Mouse (Mus musculus) small intestine, adult 10 weeks (tissue): ENCODE data around the gene Bcl2a1b. TPM values are rescaled to one million over a fixed set of nuclear protein-coding genes. Genes with fewer than 3 reads are reported as not detected.

Experiments
- polyA plus RNA-seq: library from polyadenylated mRNA; stranded (reverse); fragments of 350-450 nt; fragmentation: Illumina TruSeq; extraction: RNeasy Lipid Tissue Mini Kit (QIAGEN cat#74804); gene quantifications from one replicate; pipeline ENCODE4 v1.2.3, GENCODE M21; 2014; ENCODE audit warnings: low replicate concordance

Gene Bcl2a1b
- polyA plus RNA-seq = 19.7 TPM

DNA sequence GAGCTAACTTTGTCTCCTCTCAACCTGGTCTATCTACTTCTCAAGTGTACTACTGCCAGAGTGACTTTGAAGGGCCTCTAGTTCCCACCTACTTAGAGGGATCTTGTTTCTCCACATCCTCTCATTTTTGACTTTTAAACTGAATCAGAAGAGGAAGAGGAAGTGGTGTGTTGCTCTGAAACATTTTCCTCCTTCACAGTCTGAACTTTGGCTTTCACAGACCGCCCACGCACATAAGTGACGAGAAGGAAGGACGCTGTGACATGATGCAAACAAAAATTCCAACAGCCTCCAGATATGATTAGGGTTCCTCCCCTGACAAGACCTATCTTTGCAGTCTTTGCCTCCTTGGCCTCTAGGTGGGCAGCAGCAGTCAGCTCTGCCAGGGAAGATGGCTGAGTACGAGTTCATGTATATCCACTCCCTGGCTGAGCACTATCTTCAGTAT, at the start of gene Bcl2a1b, which contains the start of gene Gm29094:
TSS of gene Bcl2a1b (plus strand) at position 241 of the 448 bp plus-strand sequence.
TSS of gene Gm29094 (plus strand) at position 411 of the 448 bp plus-strand sequence.

GRCm38 (mm10) chr9:89210353-89211064, 11.5 kb downstream of the Bcl2a1b start, which contains the start of gene Mthfs:
Mthfs (plus strand) TSS chr9:89210676.

Other genes with a start within 250 kb of the Bcl2a1b start
- 11.1 TPM for gene Bcl2a1a, start 242.3 kb upstream of the Bcl2a1b start, polyA plus RNA-seq
- not detected for gene Trim43b, start 106.4 kb upstream of the Bcl2a1b start, polyA plus RNA-seq
- gene Gm29094, start 170 bp downstream of the Bcl2a1b start, polyA plus RNA-seq = 6.3 TPM
- 14.4 TPM for gene Mthfs, start 11.5 kb downstream of the Bcl2a1b start, polyA plus RNA-seq